Mouse (Mus musculus): ENCODE results near the gene Pcnx. TPM values are rescaled to one million over a fixed set of nuclear protein-coding genes. Genes with fewer than 3 reads are reported as not detected.
A peak's percentile ranks its signal among the peaks of the same experiment; 100 is the strongest.

Gene Pcnx
- 100 to 1,000 TPM in 3 of 4 experiments, 10 to 100 TPM in 1; 97.3 to 114 (median 106) TPM for total RNA-seq (2022)

- peak; percentile 49 to 75 for DNase-seq (ENCODE audit: low spot score in 2 of 2)
These were observed at the start of gene Pcnx for GRCm38 (mm10) chr12:81859351-81860307. Gene Pcnx, plus strand, starts transcription at chr12:81860023.

DNA sequence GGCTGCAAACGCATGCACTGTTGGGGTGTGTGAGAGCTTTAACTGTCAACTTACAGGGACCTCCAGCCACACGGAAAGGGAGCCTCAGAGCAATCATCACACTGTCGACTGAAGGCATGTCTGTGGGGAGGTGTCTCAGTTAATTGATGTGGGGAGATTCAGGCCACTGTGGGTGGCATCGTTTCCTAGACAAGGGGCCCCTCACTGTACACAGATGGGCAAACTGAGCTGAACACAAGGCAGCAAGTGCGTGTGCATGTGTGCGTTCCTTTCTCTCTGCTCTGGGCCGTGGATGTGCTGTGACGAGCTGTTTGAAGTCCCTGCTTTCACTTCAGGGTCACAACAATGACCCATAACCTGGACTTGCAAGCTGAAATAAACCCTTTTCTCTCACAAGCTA, 49.4 kb upstream of the Pcnx start:
- no peak for DNase-seq (ENCODE audit: low spot score in 2 of 2)

DNA sequence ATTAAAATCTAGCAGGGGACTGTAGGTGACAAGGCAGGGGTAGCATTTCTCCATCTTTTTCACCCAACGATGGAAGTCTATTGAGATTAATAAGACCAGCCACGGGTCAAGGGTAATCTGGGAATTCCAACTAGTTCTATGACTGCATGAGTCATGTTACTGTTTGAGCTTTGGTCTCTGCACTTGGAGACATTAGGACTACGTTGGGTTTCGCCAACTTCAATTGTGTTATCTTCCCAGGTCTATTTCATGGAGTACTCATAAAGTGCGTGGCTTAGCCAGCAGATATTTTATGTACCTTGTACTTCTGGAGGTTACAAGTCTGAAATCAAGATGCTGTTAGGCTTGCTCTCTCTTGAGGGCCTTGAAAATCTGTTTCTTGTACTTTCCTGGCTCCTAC, 45.1 kb upstream of the Pcnx start:
- no peak for DNase-seq (ENCODE audit: low spot score in 2 of 2)

GRCm38 (mm10) chr12:81816330-81817125, 43.3 kb upstream of the Pcnx start:
- DNase-seq (ENCODE audit: low spot score in 2 of 2): no peak

- no peak for DNase-seq (ENCODE audit: low spot score in 2 of 2)
These were observed 42.7 kb upstream of the Pcnx start for GRCm38 (mm10) chr12:81817126-81817505.

GRCm38 (mm10) chr12:81820700-81821099, 39.1 kb upstream of the Pcnx start:
- DNase-seq (ENCODE audit: low spot score in 2 of 2): peak; percentile 52 to 55

GRCm38 (mm10) chr12:81822176-81822575, 37.6 kb upstream of the Pcnx start:
- no peak for DNase-seq (ENCODE audit: low spot score in 2 of 2)

- no peak for DNase-seq (ENCODE audit: low spot score in 2 of 2)
These were observed 36.9 kb upstream of the Pcnx start for GRCm38 (mm10) chr12:81822778-81823480.

- no peak for DNase-seq (ENCODE audit: low spot score in 2 of 2)
These were observed 31.5 kb upstream of the Pcnx start for GRCm38 (mm10) chr12:81828355-81828754.

DNA sequence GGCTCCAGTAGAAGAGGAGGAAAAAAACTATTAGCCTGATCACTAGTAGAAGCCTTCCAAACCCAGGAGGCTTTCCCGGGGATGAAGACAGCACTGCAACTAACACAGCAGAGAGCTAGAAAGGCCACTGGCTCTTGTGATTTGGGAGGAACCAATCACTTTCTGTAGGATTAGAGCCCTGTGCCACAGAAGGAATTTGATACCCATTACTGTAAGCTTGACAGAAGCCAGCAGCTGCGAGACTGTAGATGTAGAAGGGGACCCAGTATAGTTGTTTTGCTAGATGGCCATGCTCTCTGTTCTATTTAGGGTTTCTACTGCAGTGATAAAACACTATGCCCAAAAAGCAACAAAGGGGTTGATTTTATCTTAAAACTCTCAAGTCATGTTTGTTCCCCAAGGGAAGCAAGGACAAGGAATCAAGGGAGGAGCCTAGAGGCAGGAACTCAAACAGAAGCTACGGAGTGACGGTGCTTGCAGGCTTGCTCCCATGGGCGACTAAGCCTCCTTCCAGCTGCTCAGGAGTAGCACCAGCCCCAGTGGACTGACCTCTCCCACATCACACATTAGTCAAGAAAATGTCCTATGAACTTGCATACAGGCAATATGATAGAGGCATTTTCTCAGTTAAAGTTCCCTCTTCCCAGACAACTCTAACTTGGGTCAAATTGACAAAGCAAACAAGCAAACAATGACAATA, 27.6 kb upstream of the Pcnx start:
- DNase-seq (ENCODE audit: low spot score in 2 of 2): no peak

DNA sequence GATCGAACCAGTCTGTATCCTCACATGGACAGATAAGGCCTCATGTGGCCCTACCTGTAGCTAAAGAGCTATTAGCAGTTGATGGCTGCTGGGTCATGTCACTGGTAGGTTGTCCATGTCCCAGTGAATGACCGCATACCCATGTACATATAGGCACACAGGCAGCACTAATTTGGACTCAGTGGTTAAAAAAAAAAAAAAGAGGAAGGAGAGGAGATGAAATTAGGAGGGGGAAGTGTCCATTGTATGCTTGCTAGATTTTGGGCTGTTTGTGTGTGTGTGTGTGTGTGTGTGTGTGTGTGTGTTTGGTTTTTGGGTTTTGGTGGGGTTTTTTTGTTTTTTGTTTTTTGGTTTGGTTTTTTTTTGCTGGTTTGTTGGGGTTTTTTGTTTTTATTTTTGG, 26.7 kb upstream of the Pcnx start:
- DNase-seq (ENCODE audit: low spot score in 2 of 2): no peak

GRCm38 (mm10) chr12:81836162-81836561, 23.7 kb upstream of the Pcnx start:
- no peak for DNase-seq (ENCODE audit: low spot score in 2 of 2)

- DNase-seq (ENCODE audit: low spot score in 2 of 2): no peak
These were observed 22.4 kb upstream of the Pcnx start for GRCm38 (mm10) chr12:81837463-81837862.

GRCm38 (mm10) chr12:81839663-81840062, 20.2 kb upstream of the Pcnx start:
- no peak for DNase-seq (ENCODE audit: low spot score in 2 of 2)

GRCm38 (mm10) chr12:81841046-81841445, 18.8 kb upstream of the Pcnx start:
- DNase-seq (ENCODE audit: low spot score in 2 of 2): no peak

GRCm38 (mm10) chr12:81843501-81843900, 16.3 kb upstream of the Pcnx start:
- no peak for DNase-seq (ENCODE audit: low spot score in 2 of 2)

- DNase-seq (ENCODE audit: low spot score in 2 of 2): no peak
These were observed 15.3 kb upstream of the Pcnx start for GRCm38 (mm10) chr12:81844572-81844971.

DNA sequence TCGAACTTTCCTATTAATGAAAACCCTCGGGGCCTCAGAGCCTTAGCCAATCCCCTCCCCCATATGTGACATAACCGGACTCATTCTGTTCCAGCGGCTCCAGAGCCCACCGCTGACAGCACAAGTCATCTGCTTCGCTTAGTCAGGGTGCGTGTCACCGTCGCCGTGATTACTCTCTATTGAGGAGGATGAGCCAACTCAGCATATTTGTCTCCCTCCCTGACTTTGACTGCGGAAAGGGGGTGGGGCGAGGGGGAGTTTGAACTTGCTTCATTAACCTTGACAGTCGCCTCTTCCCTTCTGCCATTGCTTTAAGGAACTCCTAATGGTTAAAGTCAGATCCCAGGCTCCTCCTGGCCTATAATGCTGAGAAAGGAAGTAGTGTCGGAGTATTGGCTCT, 14.8 kb upstream of the Pcnx start:
- no peak for DNase-seq (ENCODE audit: low spot score in 2 of 2)

- no peak for DNase-seq (ENCODE audit: low spot score in 2 of 2)
These were observed 10.2 kb upstream of the Pcnx start for GRCm38 (mm10) chr12:81849629-81850028.

- DNase-seq (ENCODE audit: low spot score in 2 of 2): no peak
These were observed 7.3 kb upstream of the Pcnx start for GRCm38 (mm10) chr12:81852551-81852950.

- peak in 1 of 2 experiments; percentile 20 for DNase-seq (ENCODE audit: low spot score in 2 of 2)
These were observed 6.8 kb upstream of the Pcnx start for GRCm38 (mm10) chr12:81852977-81853376.
